Mouse (Mus musculus) cerebellum, adult 8-10 months (tissue): ENCODE results near the gene Apom.
A peak's percentile ranks its signal among the peaks of the same experiment; 100 is the strongest.
"Not testable (repeated sequence)": the region's sequence is repeated elsewhere in the genome, so short reads cannot be mapped to it uniquely, and the experiment has no call there.

Source experiments
- DNase-seq: peaks from one replicate; pipeline ENCODE4 v3.0.0; 2022

Apom gene

GRCm38 (mm10) chr17:35126206-35126611 lies 5.6 kb downstream of the Apom start, which contains the start of gene D17H6S53E:
D17H6S53E (plus strand) TSS chr17:35126373.
- DNase-seq, result peak; percentile 63

GRCm38 (mm10) chr17:35125578-35125977 lies 6.3 kb downstream of the Apom start:
- DNase-seq, result no peak

GRCm38 (mm10) chr17:35125081-35125480 lies 6.8 kb downstream of the Apom start:
- DNase-seq, result no peak

GRCm38 (mm10) chr17:35124261-35124896 lies 7.5 kb downstream of the Apom start:
- not testable (repeated sequence) for DNase-seq

- not testable (repeated sequence) for DNase-seq
Measured at GRCm38 (mm10) chr17:35123287-35123686, 8.6 kb downstream of the Apom start.

GRCm38 (mm10) chr17:35121871-35122303 lies 10.0 kb downstream of the Apom start, which contains the start of gene Csnk2b:
Csnk2b (minus strand) TSS chr17:35122053.
- DNase-seq, result peak; percentile 67

GRCm38 (mm10) chr17:35121143-35121799 lies 10.6 kb downstream of the Apom start, which contains the start of gene Gpank1:
Gpank1 (plus strand) TSS chr17:35121455.
- DNase-seq, result peak; percentile 96

- DNase-seq, result no peak
Measured at GRCm38 (mm10) chr17:35120745-35121142, 11.1 kb downstream of the Apom start.

GRCm38 (mm10) chr17:35115046-35116019 lies 16.5 kb downstream of the Apom start, which contains the start of gene Ly6g5b:
Ly6g5b (minus strand) TSS chr17:35115428.
- DNase-seq, result no peak

GRCm38 (mm10) chr17:35111774-35112173 lies 20.1 kb downstream of the Apom start:
- DNase-seq, result no peak

- no peak for DNase-seq
Measured at GRCm38 (mm10) chr17:35108097-35108496, 23.8 kb downstream of the Apom start, which contains the start of gene Ly6g5c. Ly6g5c (plus strand) TSS chr17:35108279.

GRCm38 (mm10) chr17:35106522-35106921 lies 25.3 kb downstream of the Apom start:
- no peak for DNase-seq

GRCm38 (mm10) chr17:35105740-35106389 lies 26.0 kb downstream of the Apom start:
- peak; percentile 66 for DNase-seq

GRCm38 (mm10) chr17:35104754-35105153 lies 27.1 kb downstream of the Apom start:
- no peak for DNase-seq

GRCm38 (mm10) chr17:35104079-35104478 lies 27.8 kb downstream of the Apom start:
- no peak for DNase-seq

- DNase-seq, result no peak
Measured at GRCm38 (mm10) chr17:35103221-35103690, 28.6 kb downstream of the Apom start.

- DNase-seq, result no peak
Measured at GRCm38 (mm10) chr17:35102299-35102698, 29.6 kb downstream of the Apom start.

- no peak for DNase-seq
Measured at GRCm38 (mm10) chr17:35101161-35101560, 30.7 kb downstream of the Apom start.

GRCm38 (mm10) chr17:35100196-35100765 lies 31.6 kb downstream of the Apom start:
- DNase-seq, result no peak

- DNase-seq, result peak; percentile 67
Measured at GRCm38 (mm10) chr17:35097164-35097655, 34.6 kb downstream of the Apom start.

- no peak for DNase-seq
Measured at GRCm38 (mm10) chr17:35096597-35096996, 35.3 kb downstream of the Apom start.
